Mouse (Mus musculus) embryonic facial prominence, embryonic 15.5 days (tissue): ENCODE measurements around the gene Ppp3ca. TPM values are rescaled to one million over a fixed set of nuclear protein-coding genes. Genes with fewer than 3 reads are reported as not detected.

Experiments
- ATAC-seq: fragments of 200-750 bp; cut with Nextera tagmentation; 2 replicates; pipeline ENCODE4 v1.8.0; 2017; ENCODE audit warnings: low read depth, moderate TSS enrichment; ENCODE audit not compliant: insufficient number of reproducible peaks, low FRiP score, low TSS enrichment
- H3K27ac ChIP-seq: fragments of 300-500 bp; sonication (generic); replicated peaks from 2 replicates; pipeline ENCODE4 v1.5.1; 2015; ENCODE audit warnings: mild to moderate bottlenecking, inconsistent platforms
- H3K27me3 ChIP-seq: fragments of 300-500 bp; sonication (generic); 2 replicates; pipeline ENCODE4 v1.6.1; 2015; ENCODE audit warnings: inconsistent platforms
- H3K36me3 ChIP-seq: fragments of 300-500 bp; sonication (generic); 2 replicates; pipeline ENCODE4 v1.6.1; 2015; ENCODE audit warnings: mild to moderate bottlenecking, inconsistent platforms
- H3K4me1 ChIP-seq: fragments of 300-500 bp; sonication (generic); 2 replicates; pipeline ENCODE4 v1.6.1; 2015; ENCODE audit warnings: inconsistent platforms
- H3K4me2 ChIP-seq: fragments of 300-500 bp; sonication (generic); replicated peaks from 2 replicates; pipeline ENCODE4 v1.6.1; 2015; ENCODE audit warnings: mild to moderate bottlenecking, inconsistent platforms
- H3K4me3 ChIP-seq: fragments of 300-500 bp; sonication (generic); replicated peaks from 2 replicates; pipeline ENCODE4 v1.5.1; 2015; ENCODE audit warnings: mild to moderate bottlenecking, inconsistent platforms
- H3K9ac ChIP-seq: fragments of 300-500 bp; sonication (generic); 2 replicates; pipeline ENCODE4 v1.6.1; 2015; ENCODE audit warnings: inconsistent platforms
- H3K9me3 ChIP-seq: fragments of 300-500 bp; sonication (generic); replicated peaks from 2 replicates; pipeline ENCODE4 v1.6.1; 2016; ENCODE audit warnings: inconsistent platforms
- WGBS: fragments of 180-500 bp; shearing (Covaris S2); methylation state at CpG from one replicate; pipeline ENCODE4 v1.1.7; 2015; 5-methylcytosine and 5-hydroxymethylcytosine counted together
- polyA plus RNA-seq: library from polyadenylated mRNA; unstranded; fragments of >200 nt; fragmentation: Nextera tagmentation; extraction: Ambion mirVana; gene quantifications from 2 replicates; pipeline ENCODE4 v1.2.1, GENCODE M21; 2015

Ppp3ca gene
- polyA plus RNA-seq, 1 experiment from 2014 or later, result 82.8 TPM

DNA sequence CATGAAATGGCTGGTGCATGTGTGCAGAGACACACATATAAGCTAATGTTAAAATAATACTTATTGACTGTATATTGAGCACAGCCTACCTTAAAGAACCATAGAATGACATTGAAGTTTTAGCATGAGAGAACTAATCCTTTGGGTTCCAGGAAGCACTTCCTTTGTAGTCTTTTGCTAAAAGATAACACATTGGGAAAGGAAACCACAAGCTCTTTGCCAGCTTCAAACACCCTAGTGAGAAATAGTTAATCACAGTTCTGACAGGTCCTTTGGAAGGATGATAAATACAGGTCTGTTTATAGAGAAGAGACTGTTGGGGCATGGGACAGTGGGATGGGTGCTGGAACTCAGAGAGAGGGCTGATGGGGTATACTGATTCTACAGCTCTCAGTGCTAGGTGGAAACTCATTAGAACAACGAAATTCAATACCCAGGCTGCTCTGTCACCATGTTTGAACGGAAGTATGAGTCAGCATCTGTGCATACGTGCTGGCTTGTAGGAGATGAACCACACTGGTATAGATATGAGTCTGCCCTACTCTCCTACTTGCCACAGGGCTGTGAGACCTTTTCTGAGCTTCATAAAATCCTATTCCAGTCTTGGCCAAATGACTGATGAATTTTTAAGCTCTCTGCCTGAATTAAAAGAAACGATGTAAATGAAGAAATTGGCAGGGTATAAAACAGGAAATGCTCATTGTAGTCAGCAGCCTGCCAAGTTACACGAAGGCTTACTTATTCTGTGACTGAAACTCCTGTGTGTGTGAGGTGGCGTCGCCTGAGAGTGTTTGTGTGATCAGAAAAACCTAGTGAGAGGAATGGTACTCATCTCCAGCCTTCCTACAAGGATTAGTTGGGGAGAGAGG, 271.0 kb downstream of the Ppp3ca start:
- ATAC-seq, result no peak
- Histone ChIP-seq H3K27ac (no peak overlapping the region; the same call in 1 of the 2 replicates), H3K9ac (no peak overlapping the region), H3K4me2 (no peak overlapping the region), H3K27me3 (no peaks in the 10 kb centered on the region), H3K36me3 (0 out of 2 replicates have a peak, but pooled peaks cover 4% of the 10 kb centered on the region), H3K9me3 (no peaks in the 10 kb centered on the region), H3K4me3 (no peak overlapping the region), H3K4me1 (peaks cover 11% of the 10 kb centered on the region; the same call in 1 of the 2 replicates)
- 60% methylated on average over 7 of the region's 7 CpGs for WGBS

DNA sequence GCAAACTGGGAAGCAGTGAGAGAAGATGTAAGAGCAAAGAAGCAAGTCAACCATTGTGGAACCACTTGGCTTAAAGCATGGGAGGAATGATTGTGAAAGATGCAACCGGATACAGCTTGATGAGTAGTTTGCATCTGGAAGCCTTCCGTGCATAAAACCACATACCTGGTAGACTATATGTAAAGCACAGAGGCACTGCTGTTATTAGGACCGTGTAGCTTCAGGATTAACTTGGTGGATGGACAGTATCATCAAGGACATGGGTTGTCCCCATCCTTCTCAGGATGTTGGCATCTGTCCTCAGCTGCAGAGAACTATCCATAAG, 271.6 kb downstream of the Ppp3ca start:
- Histone ChIP-seq H3K4me3 (no peak overlapping the region), H3K4me1 (peaks cover 11% of the 10 kb centered on the region; the same call in 1 of the 2 replicates), H3K9ac (no peak overlapping the region), H3K27ac (no peak overlapping the region; the same call in 1 of the 2 replicates), H3K9me3 (no peaks in the 10 kb centered on the region), H3K36me3 (0 out of 2 replicates have a peak, but pooled peaks cover 4% of the 10 kb centered on the region), H3K4me2 (no peak overlapping the region), H3K27me3 (no peaks in the 10 kb centered on the region)
- ATAC-seq, result no peak
- WGBS, result 76% methylated on average over 3 of the region's 3 CpGs

- Histone ChIP-seq H3K9ac (no peak overlapping the region), H3K4me1 (peaks cover 11% of the 10 kb centered on the region; the same call in 1 of the 2 replicates), H3K4me2 (no peak overlapping the region), H3K27me3 (no peaks in the 10 kb centered on the region), H3K9me3 (no peaks in the 10 kb centered on the region), H3K4me3 (no peak overlapping the region), H3K27ac (no peak overlapping the region), H3K36me3 (no peaks in the 10 kb centered on the region)
- ATAC-seq, result no peak
- WGBS, result 80% methylated on average over 4 of the region's 4 CpGs
These were observed 275.6 kb downstream of the Ppp3ca start for GRCm38 (mm10) chr3:136945550-136945949.

DNA sequence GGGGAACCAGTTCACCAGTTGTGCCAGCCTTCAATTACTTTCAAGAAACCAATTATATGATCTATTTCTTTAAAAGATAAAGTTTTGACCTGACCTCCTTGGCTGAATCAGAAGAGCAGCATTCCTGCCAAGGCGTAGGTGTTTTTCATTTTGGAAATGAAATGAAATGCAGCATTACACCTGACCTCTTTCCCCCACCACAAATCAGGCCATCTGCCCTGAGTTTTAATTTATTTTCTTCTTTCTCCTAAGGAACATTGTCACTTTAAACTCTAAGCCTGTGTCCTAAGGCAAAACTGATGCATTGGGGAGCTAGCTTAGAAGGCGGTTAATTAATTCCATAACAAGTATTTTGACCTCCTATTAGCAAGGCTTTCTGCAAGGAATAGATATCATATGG, 276.7 kb downstream of the Ppp3ca start:
- WGBS, result 74% methylated on average over 2 of the region's 2 CpGs
- ATAC-seq, result no peak
- Histone ChIP-seq H3K27me3 (no peaks in the 10 kb centered on the region), H3K4me1 (0 out of 2 replicates have a peak, but pooled peaks cover 3% of the 10 kb centered on the region), H3K9me3 (no peaks in the 10 kb centered on the region), H3K9ac (no peak overlapping the region), H3K4me2 (no peak overlapping the region), H3K4me3 (no peak overlapping the region), H3K27ac (no peak overlapping the region), H3K36me3 (no peaks in the 10 kb centered on the region)

DNA sequence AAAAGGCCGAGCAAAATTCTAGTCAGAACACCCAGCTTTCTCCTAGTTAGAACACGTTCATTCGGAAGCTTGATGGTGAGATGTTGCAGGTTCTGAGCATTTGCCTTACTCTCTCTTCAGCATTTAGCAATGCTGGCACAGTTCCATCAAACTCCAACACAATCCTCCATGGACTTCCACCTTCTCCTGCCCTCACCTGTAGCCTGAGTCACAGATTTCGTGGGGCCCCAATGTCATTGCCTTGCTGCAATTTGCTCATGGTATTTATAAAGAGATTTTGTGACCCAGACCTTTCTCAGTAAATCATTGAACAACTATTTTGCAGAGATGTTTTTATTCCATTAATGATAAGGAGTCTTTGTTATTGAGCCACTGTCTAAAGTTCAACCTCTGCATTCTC, 278.2 kb downstream of the Ppp3ca start:
- H3K27ac ChIP-seq, result no peak overlapping the region
- H3K27me3 ChIP-seq, result no peaks in the 10 kb centered on the region
- no peak overlapping the region for H3K4me3 ChIP-seq
- H3K9ac ChIP-seq, result no peak overlapping the region
- no peak overlapping the region for H3K4me2 ChIP-seq
- no peak for ATAC-seq
- no peaks in the 10 kb centered on the region for H3K4me1 ChIP-seq
- no peaks in the 10 kb centered on the region for H3K36me3 ChIP-seq
- H3K9me3 ChIP-seq, result no peaks in the 10 kb centered on the region
- 75% methylated on average over 4 of the region's 4 CpGs for WGBS

DNA sequence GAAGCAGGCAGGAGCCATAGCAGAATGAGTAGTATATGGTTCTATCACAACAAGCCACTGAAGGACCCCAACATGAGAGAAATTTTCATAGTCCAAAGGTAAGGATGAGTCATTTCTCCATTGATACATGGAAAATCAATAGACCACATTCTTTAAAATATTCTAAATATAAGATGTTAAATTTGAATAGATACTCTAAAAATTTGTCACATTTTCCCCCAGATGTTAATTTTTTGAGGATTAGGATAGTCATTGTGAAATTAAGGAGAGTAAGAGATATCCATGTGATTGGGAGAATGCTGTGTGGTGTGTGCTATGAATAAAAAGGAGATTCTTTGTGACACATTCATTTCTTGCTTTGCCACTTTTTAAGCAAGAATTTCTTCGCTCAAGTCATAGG, 281.9 kb downstream of the Ppp3ca start:
- Histone ChIP-seq H3K4me2 (no peak overlapping the region), H3K27me3 (no peaks in the 10 kb centered on the region), H3K4me1 (no peaks in the 10 kb centered on the region), H3K36me3 (no peaks in the 10 kb centered on the region), H3K9ac (no peak overlapping the region), H3K4me3 (no peak overlapping the region), H3K9me3 (no peaks in the 10 kb centered on the region), H3K27ac (no peak overlapping the region)
- WGBS, result 85% methylated on average over 1 of the region's 1 CpGs
- ATAC-seq, result no peak

DNA sequence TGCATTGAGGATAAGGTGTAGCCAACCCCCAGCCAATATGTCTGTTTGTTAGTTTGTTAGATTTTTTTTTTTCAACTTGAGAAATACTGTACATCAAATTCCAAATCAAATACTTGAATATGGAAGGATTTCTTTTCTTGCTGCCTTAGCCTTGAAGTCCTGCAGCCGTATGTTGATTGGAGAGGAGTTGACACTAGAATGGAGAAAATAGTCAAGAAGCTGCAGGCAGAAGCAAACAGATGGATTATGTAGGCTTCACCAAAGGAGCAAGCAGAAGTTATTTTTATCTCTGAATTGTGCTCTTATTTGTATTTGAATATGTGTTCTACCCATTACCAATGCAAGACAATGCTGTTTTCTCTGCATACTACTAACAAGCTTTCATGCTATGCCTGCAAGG, 282.9 kb downstream of the Ppp3ca start:
- Histone ChIP-seq H3K27ac (no peak overlapping the region), H3K4me3 (no peak overlapping the region), H3K4me1 (no peaks in the 10 kb centered on the region), H3K9me3 (no peaks in the 10 kb centered on the region), H3K27me3 (no peaks in the 10 kb centered on the region), H3K9ac (no peak overlapping the region), H3K4me2 (no peak overlapping the region), H3K36me3 (no peaks in the 10 kb centered on the region)
- no peak for ATAC-seq
- WGBS, result 94% methylated on average over 1 of the region's 1 CpGs

GRCm38 (mm10) chr3:136955043-136955442, 285.1 kb downstream of the Ppp3ca start:
- H3K4me1 ChIP-seq, result no peaks in the 10 kb centered on the region
- H3K9me3 ChIP-seq, result no peaks in the 10 kb centered on the region
- no peak for ATAC-seq

GRCm38 (mm10) chr3:136960314-136960713, 290.4 kb downstream of the Ppp3ca start:
- H3K27ac ChIP-seq, result no peak overlapping the region
- no peak overlapping the region for H3K4me3 ChIP-seq
- WGBS, result 88% methylated on average over 3 of the region's 3 CpGs
- no peaks in the 10 kb centered on the region for H3K9me3 ChIP-seq
- ATAC-seq, result no peak
- no peak overlapping the region for H3K9ac ChIP-seq
- H3K4me1 ChIP-seq, result no peaks in the 10 kb centered on the region
- no peaks in the 10 kb centered on the region for H3K36me3 ChIP-seq
- no peaks in the 10 kb centered on the region for H3K27me3 ChIP-seq
- H3K4me2 ChIP-seq, result no peak overlapping the region

More at GRCm38 (mm10) chr3:136955043-136955442, 285.1 kb downstream of the Ppp3ca start:
- 85% methylated on average over 2 of the region's 2 CpGs for WGBS
- H3K27ac ChIP-seq, result no peak overlapping the region
- no peak overlapping the region for H3K4me2 ChIP-seq
- no peak overlapping the region for H3K9ac ChIP-seq
- no peak overlapping the region for H3K4me3 ChIP-seq
- no peaks in the 10 kb centered on the region for H3K36me3 ChIP-seq
- H3K27me3 ChIP-seq, result no peaks in the 10 kb centered on the region

- WGBS, result 79% methylated on average over 5 of the region's 5 CpGs
- no peaks in the 10 kb centered on the region for H3K4me1 ChIP-seq
- no peaks in the 10 kb centered on the region for H3K36me3 ChIP-seq
- no peak for ATAC-seq
- H3K9ac ChIP-seq, result no peak overlapping the region
- H3K27ac ChIP-seq, result no peak overlapping the region
- H3K9me3 ChIP-seq, result no peaks in the 10 kb centered on the region
- H3K4me3 ChIP-seq, result no peak overlapping the region
- H3K4me2 ChIP-seq, result no peak overlapping the region
- no peaks in the 10 kb centered on the region for H3K27me3 ChIP-seq
These were observed 296.9 kb downstream of the Ppp3ca start for GRCm38 (mm10) chr3:136966786-136967185.

DNA sequence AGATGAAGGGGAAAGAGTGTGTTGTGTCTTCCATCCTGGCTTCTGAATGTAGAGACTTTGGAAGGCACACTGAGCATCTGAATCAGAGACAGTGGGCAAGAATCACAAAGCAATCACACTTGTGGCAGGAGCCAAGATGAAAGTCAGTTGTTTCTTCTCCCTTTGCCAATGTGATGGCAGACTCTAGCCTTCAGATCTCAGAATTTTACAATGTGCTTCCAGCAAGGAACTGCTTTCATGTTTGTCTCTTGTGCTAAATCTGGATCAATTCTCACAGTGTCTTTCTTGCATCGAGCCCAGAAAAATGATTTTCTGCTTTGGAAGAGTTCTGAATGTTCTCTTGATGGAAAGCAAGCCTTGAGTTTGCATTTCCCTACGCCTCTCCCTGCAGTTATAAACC, 297.6 kb downstream of the Ppp3ca start:
- Histone ChIP-seq H3K36me3 (no peaks in the 10 kb centered on the region), H3K9me3 (no peaks in the 10 kb centered on the region), H3K4me1 (no peaks in the 10 kb centered on the region), H3K27me3 (no peaks in the 10 kb centered on the region), H3K4me2 (no peak overlapping the region), H3K27ac (no peak overlapping the region), H3K4me3 (no peak overlapping the region), H3K9ac (no peak overlapping the region)
- ATAC-seq, result no peak
- WGBS, result 82% methylated on average over 2 of the region's 2 CpGs

DNA sequence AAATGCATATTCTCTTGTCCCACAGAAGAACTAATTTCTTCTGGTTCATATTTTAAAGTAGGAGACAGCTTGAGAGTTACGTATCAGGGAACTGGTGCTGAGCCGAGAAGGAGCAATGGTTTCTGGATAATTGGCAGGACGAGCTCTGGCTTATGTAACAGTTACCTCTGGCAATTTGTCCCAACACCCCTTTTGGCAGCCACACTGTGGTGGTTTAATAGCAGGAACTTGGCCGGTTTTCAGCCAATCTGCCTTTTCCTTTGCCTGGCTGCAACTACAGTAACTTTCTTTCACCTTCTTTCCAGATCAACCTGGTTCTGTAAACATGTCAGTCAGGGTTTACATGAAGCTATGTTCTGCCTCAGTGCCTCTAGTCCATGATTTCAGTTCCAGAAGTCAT, 299.9 kb downstream of the Ppp3ca start:
- ATAC-seq, result no peak
- Histone ChIP-seq H3K27me3 (no peaks in the 10 kb centered on the region), H3K4me1 (no peaks in the 10 kb centered on the region), H3K4me3 (no peak overlapping the region), H3K36me3 (no peaks in the 10 kb centered on the region), H3K4me2 (no peak overlapping the region), H3K27ac (no peak overlapping the region), H3K9me3 (no peaks in the 10 kb centered on the region), H3K9ac (no peak overlapping the region)
- 49% methylated on average over 4 of the region's 4 CpGs for WGBS
